Comparison of ENCODE assay signal across 8 mouse cellular contexts in genomic region chr14:12284141-12284912, GRCm38 (mm10). TPM values are rescaled to one million over a fixed set of nuclear protein-coding genes. Genes with fewer than 3 reads are reported as not detected.
DNase-seq lines count a peak whose midpoint lies in the region; ATAC-seq lines count a peak whose summit lies in the region.

TSS of gene 3830406C13Rik (plus strand) at chr14:12284173.

- ATAC-seq in inflammation-experienced regulatory T-cells, adult 6 months = peak; percentile 92
- ATAC-seq in megakaryocyte-erythroid progenitor cell, adult 5-6 weeks (replicated peaks; ENCODE audit: low FRiP score, low TSS enrichment, poor library complexity, severe bottlenecking) = peak; percentile 97

- intact Hi-C loops in gastrocnemius, postnatal 14 days (cut with DNase I; ENCODE audit: low total_unique reads) = no loop called here
- intact Hi-C loops in left cerebral cortex, postnatal 10 days (cut with DNase I) = no loop called here

- peak; percentile 80 for DNase-seq in adipocyte (ENCODE audit: low spot score)
- peak; percentile 97 for DNase-seq in embryo, embryonic 10 days (ENCODE audit: low spot score)
- DNase-seq in gastrocnemius, postnatal 14 days = peak; percentile 82
- peak; percentile 82 to 92 for DNase-seq in left cerebral cortex, postnatal 10 days (ENCODE audit: extremely low spot score in 1 of 2, low spot score in 2 of 2)
- DNase-seq in right cerebral cortex, postnatal 25 days = peak; percentile 88
- DNase-seq in urinary bladder, postnatal 4 days (ENCODE audit: low spot score in 2 of 2) = peak; percentile 78 to 82

RNA-seq across cellular contexts. Expression of gene 3830406C13Rik, which starts in this region (rescaled TPM):
- 10 to 100 TPM in 1 of 2 experiments, 1 to 10 TPM in 1; 9.3 to 11.3 TPM for total RNA-seq in gastrocnemius, postnatal 14 days (2021)
- polyA plus RNA-seq in inflammation-experienced regulatory T-cells, adult 6 months (2017; shearing (Covaris generic)) = 100 to 1,000 TPM in 2 of 3 experiments, 10 to 100 TPM in 1; 93.9 to 125 (median 118) TPM
- 10 to 100 TPM; 29.1 to 32.9 TPM for total RNA-seq in left cerebral cortex, postnatal 10 days (2021)
- 32.7 and 38.7 TPM in 2 replicates for total RNA-seq in megakaryocyte-erythroid progenitor cell, adult 5-6 weeks (2014; fragmentation: Nextera tagmentation)
- total RNA-seq in megakaryocyte-erythroid progenitor cell, adult 5-6 weeks (2017) = 26.8 and 43.5 TPM in 2 replicates

Comparison
In these comparisons a context has a peak if more than half of its experiments do, and no peak if none do; other contexts are left out.
1. Peak in every context shown above with its lines: DNase-seq and ATAC-seq.